Comparison of ENCODE assay signal across 8 mouse cellular contexts in genomic region chr11:74926388-74927005, GRCm38 (mm10). TPM values are rescaled to one million over a fixed set of nuclear protein-coding genes. Genes with fewer than 3 reads are reported as not detected.
DNase-seq lines count a peak whose midpoint lies in the region; ATAC-seq lines count a peak whose summit lies in the region.

No protein-coding gene starts in this region.

- peak overlapping the region; percentile 96 for H3K27ac ChIP-seq in forebrain, embryonic 11.5 days (ENCODE audit: low read depth, low read length)
- H3K27ac ChIP-seq in hindbrain, embryonic 16.5 days (ENCODE audit: low read depth, low read length) = peak overlapping the region; percentile 93
- peak overlapping the region; percentile 97 for H3K27ac ChIP-seq in liver, embryonic 13.5 days
- H3K27ac ChIP-seq in neural tube, embryonic 15.5 days (replicated peaks) = peak overlapping the region; percentile 99

- H3K9ac ChIP-seq in forebrain, embryonic 11.5 days (ENCODE audit: low read length) = peak overlapping the region; percentile 79
- H3K9ac ChIP-seq in hindbrain, embryonic 16.5 days (ENCODE audit: low read depth, low read length) = peak overlapping the region; percentile 93
- peak overlapping the region; percentile 95 for H3K9ac ChIP-seq in liver, embryonic 13.5 days
- peak overlapping the region; percentile 92 for H3K9ac ChIP-seq in neural tube, embryonic 15.5 days (replicated peaks)

- DNase-seq in cerebellum, adult 8-10 months = peak; percentile 26
- peak; percentile 35 for DNase-seq in T-cell, adult 2 months (ENCODE audit: low spot score)
- no peak for DNase-seq in forebrain, embryonic 11.5 days (ENCODE audit: low spot score)
- peak; percentile 53 for DNase-seq in liver, embryonic 13.5 days
- no peak for DNase-seq in right cerebral cortex, postnatal 25 days

- no peak for ATAC-seq in cerebellum, adult (ENCODE audit: insufficient number of reproducible peaks, low FRiP score, low TSS enrichment)
- peak; percentile 20; the same call in 1 of the 2 replicates for ATAC-seq in forebrain, embryonic 11.5 days (replicated peaks; ENCODE audit: low FRiP score)
- ATAC-seq in hindbrain, embryonic 16.5 days = peak; percentile 25
- peak; percentile 9; the same call in 1 of the 2 replicates for ATAC-seq in liver, embryonic 13.5 days (ENCODE audit: low read depth)
- no peak for ATAC-seq in neural tube, embryonic 15.5 days (ENCODE audit: low FRiP score)

- WGBS in forebrain, embryonic 11.5 days = 10% methylated on average over 11 of the region's 11 CpGs
- 9% methylated on average over 11 of the region's 11 CpGs for WGBS in hindbrain, embryonic 16.5 days
- 3% methylated on average over 11 of the region's 11 CpGs for WGBS in liver, embryonic 13.5 days (ENCODE audit: insufficient replicate concordance)
- WGBS in neural tube, embryonic 15.5 days = 10% methylated on average over 11 of the region's 11 CpGs

- H3K4me3 ChIP-seq in forebrain, embryonic 11.5 days (ENCODE audit: low read depth, low read length) = peak overlapping the region; percentile 72
- peak overlapping the region; percentile 97 for H3K4me3 ChIP-seq in hindbrain, embryonic 16.5 days (ENCODE audit: low read length)
- H3K4me3 ChIP-seq in liver, embryonic 13.5 days (replicated peaks) = peak overlapping the region; percentile 87
- H3K4me3 ChIP-seq in neural tube, embryonic 15.5 days (replicated peaks) = peak overlapping the region; percentile 96

- H3K36me3 ChIP-seq in forebrain, embryonic 11.5 days (ENCODE audit: control insufficient read depth, insufficient read depth, low read length) = no peaks in the 10 kb centered on the region; the same call in 1 of the 2 replicates
- H3K36me3 ChIP-seq in hindbrain, embryonic 16.5 days (ENCODE audit: control insufficient read depth, insufficient read depth, low read length) = 0 out of 2 replicates have a peak, but pooled peaks cover 4% of the 10 kb centered on the region
- H3K36me3 ChIP-seq in liver, embryonic 13.5 days = peaks cover 16% of the 10 kb centered on the region
- H3K36me3 ChIP-seq in neural tube, embryonic 15.5 days = peaks cover 14% of the 10 kb centered on the region

- H3K4me1 ChIP-seq in forebrain, embryonic 11.5 days (replicated peaks; ENCODE audit: control insufficient read depth, insufficient read depth, low read length) = no peaks in the 10 kb centered on the region
- peaks cover 18% of the 10 kb centered on the region for H3K4me1 ChIP-seq in hindbrain, embryonic 16.5 days (ENCODE audit: control insufficient read depth, insufficient read depth, low read depth, low read length)
- peaks cover 34% of the 10 kb centered on the region for H3K4me1 ChIP-seq in liver, embryonic 13.5 days (replicated peaks)
- peaks cover 24% of the 10 kb centered on the region for H3K4me1 ChIP-seq in neural tube, embryonic 15.5 days

- H3K9me3 ChIP-seq in forebrain, embryonic 11.5 days (ENCODE audit: control insufficient read depth, low read length) = no peaks in the 10 kb centered on the region
- no peaks in the 10 kb centered on the region for H3K9me3 ChIP-seq in hindbrain, embryonic 16.5 days (ENCODE audit: control insufficient read depth, low read length)
- no peaks in the 10 kb centered on the region for H3K9me3 ChIP-seq in liver, embryonic 13.5 days (replicated peaks)
- no peaks in the 10 kb centered on the region for H3K9me3 ChIP-seq in neural tube, embryonic 15.5 days (replicated peaks)

- no peaks in the 10 kb centered on the region for H3K27me3 ChIP-seq in forebrain, embryonic 11.5 days (ENCODE audit: control insufficient read depth, insufficient read depth, low read length)
- H3K27me3 ChIP-seq in hindbrain, embryonic 16.5 days (replicated peaks; ENCODE audit: control insufficient read depth, insufficient read depth, low read length) = no peaks in the 10 kb centered on the region
- no peaks in the 10 kb centered on the region for H3K27me3 ChIP-seq in liver, embryonic 13.5 days
- H3K27me3 ChIP-seq in neural tube, embryonic 15.5 days (replicated peaks) = no peaks in the 10 kb centered on the region

- H3K4me2 ChIP-seq in forebrain, embryonic 11.5 days (ENCODE audit: low read depth, low read length, severe bottlenecking) = peak overlapping the region; percentile 53
- H3K4me2 ChIP-seq in hindbrain, embryonic 16.5 days (ENCODE audit: low read length) = peak overlapping the region; percentile 73
- H3K4me2 ChIP-seq in liver, embryonic 13.5 days = peak overlapping the region; percentile 72
- peak overlapping the region; percentile 64 for H3K4me2 ChIP-seq in neural tube, embryonic 15.5 days

RNA-seq across cellular contexts. Expression of gene Srr, which starts 0.7 kb away (rescaled TPM):
- 25.3 and 26.3 TPM in 2 replicates for polyA plus RNA-seq in forebrain, embryonic 11.5 days (2014; fragmentation: Nextera tagmentation; extraction: Ambion mirVana)
- 39.5 and 42.9 TPM in 2 replicates for polyA plus RNA-seq in hindbrain, embryonic 16.5 days (2015; fragmentation: Nextera tagmentation; extraction: Ambion mirVana)
- 3.9 and 5.1 TPM in 2 replicates for polyA plus RNA-seq in liver, embryonic 13.5 days (2015; fragmentation: Nextera tagmentation; extraction: Ambion mirVana)
- polyA plus RNA-seq in neural tube, embryonic 15.5 days (2015; fragmentation: Nextera tagmentation; extraction: Ambion mirVana) = 38.0 and 38.1 TPM in 2 replicates

RNA-seq across cellular contexts. Expression of gene Smg6, which starts 0.9 kb away (rescaled TPM):
- polyA plus RNA-seq in forebrain, embryonic 11.5 days (2014; fragmentation: Nextera tagmentation; extraction: Ambion mirVana) = 19.8 TPM in 2 replicates
- polyA plus RNA-seq in hindbrain, embryonic 16.5 days (2015; fragmentation: Nextera tagmentation; extraction: Ambion mirVana) = 11.6 and 14.0 TPM in 2 replicates
- 4.4 and 5.5 TPM in 2 replicates for polyA plus RNA-seq in liver, embryonic 13.5 days (2015; fragmentation: Nextera tagmentation; extraction: Ambion mirVana)
- 13.3 and 14.3 TPM in 2 replicates for polyA plus RNA-seq in neural tube, embryonic 15.5 days (2015; fragmentation: Nextera tagmentation; extraction: Ambion mirVana)

RNA-seq across cellular contexts. Expression of gene Tsr1, which starts 28.6 kb away (rescaled TPM):
- polyA plus RNA-seq in forebrain, embryonic 11.5 days (2014; fragmentation: Nextera tagmentation; extraction: Ambion mirVana) = 54.0 and 57.4 TPM in 2 replicates
- 26.1 and 29.6 TPM in 2 replicates for polyA plus RNA-seq in hindbrain, embryonic 16.5 days (2015; fragmentation: Nextera tagmentation; extraction: Ambion mirVana)
- polyA plus RNA-seq in liver, embryonic 13.5 days (2015; fragmentation: Nextera tagmentation; extraction: Ambion mirVana) = 32.6 and 39.1 TPM in 2 replicates
- 28.1 and 32.8 TPM in 2 replicates for polyA plus RNA-seq in neural tube, embryonic 15.5 days (2015; fragmentation: Nextera tagmentation; extraction: Ambion mirVana)

RNA-seq across cellular contexts. Expression of gene Sgsm2, which starts 29.6 kb away (rescaled TPM):
- polyA plus RNA-seq in forebrain, embryonic 11.5 days (2014; fragmentation: Nextera tagmentation; extraction: Ambion mirVana) = 8.6 and 9.2 TPM in 2 replicates
- 25.1 and 27.2 TPM in 2 replicates for polyA plus RNA-seq in hindbrain, embryonic 16.5 days (2015; fragmentation: Nextera tagmentation; extraction: Ambion mirVana)
- 1.2 and 1.5 TPM in 2 replicates for polyA plus RNA-seq in liver, embryonic 13.5 days (2015; fragmentation: Nextera tagmentation; extraction: Ambion mirVana)
- 24.1 and 27.3 TPM in 2 replicates for polyA plus RNA-seq in neural tube, embryonic 15.5 days (2015; fragmentation: Nextera tagmentation; extraction: Ambion mirVana)

Comparison
In these comparisons a context has a peak if more than half of its experiments do, and no peak if none do; other contexts are left out.
1. DNase-seq: peak in cerebellum, adult 8-10 months (single experiment), T-cell, adult 2 months (single experiment) and liver, embryonic 13.5 days (single experiment); none in forebrain, embryonic 11.5 days (single experiment) and right cerebral cortex, postnatal 25 days (single experiment).
2. ATAC-seq: peak in forebrain, embryonic 11.5 days (single experiment), hindbrain, embryonic 16.5 days (single experiment) and liver, embryonic 13.5 days (single experiment); none in cerebellum, adult (single experiment) and neural tube, embryonic 15.5 days (single experiment).
3. Peak in every context shown above with its lines, with median percentiles within 50 percentile points of each other: H3K27ac ChIP-seq, H3K4me2 ChIP-seq, H3K4me3 ChIP-seq and H3K9ac ChIP-seq.